Mouse (Mus musculus) neutrophil, adult 59 days (primary cell): ENCODE results near the gene Angel1. TPM values are rescaled to one million over a fixed set of nuclear protein-coding genes. Genes with fewer than 3 reads are reported as not detected.

ENCODE experiments used
- total RNA-seq, 2 experiments: library from RNA; stranded (reverse); gene quantifications; 1 replicate in 1 of 2; 2 replicates in 1 of 2; pipeline ENCODE4 v1.2.4; 2023

Angel1 gene
- 1 to 10 TPM in 1 of 2 experiments, under 1 TPM in 1; 0.29 to 1.6 TPM for total RNA-seq

DNA sequence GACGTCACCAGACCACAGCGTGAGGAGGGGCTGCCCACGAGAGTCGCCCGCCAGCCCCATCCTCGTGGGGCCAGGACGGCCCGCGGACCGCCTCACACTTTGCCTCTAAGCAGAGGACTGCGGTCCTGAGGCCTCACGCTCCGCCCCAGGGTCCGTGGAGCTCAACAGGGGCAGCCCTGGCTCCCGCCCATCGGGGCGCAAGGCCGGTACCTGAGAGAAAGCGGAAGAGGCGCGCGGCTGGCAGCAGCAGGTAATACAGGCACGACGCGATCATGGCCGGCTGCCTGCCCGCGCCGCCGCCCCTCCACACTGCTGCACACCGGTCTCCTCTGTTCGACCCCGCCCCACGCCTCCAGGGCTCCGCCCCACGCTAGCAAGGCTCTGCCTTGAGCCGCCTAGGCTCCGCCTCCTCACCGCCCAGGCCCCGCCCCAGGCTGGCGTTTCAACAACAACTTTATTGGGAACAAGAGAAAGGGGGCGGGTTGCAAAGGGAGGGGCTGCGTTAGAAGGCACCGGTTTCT is at the start of gene Angel1:
Gene Angel1 (minus strand): TSS at position 341 of the 521 bp plus-strand sequence.

GRCm38 (mm10) chr12:86734319-86734810 is 8.1 kb upstream of the Angel1 start, which contains the start of gene Lrrc74a:
Gene Lrrc74a (plus strand): TSS chr12:86734369.

GRCm38 (mm10) chr12:86678591-86679545 is 47.4 kb downstream of the Angel1 start, which contains the start of gene Vash1:
Gene Vash1 (plus strand): TSS chr12:86678700.

Other genes starting within 250 kb of the Angel1 start
- gene Vash1, start 47.8 kb downstream of the Angel1 start, total RNA-seq = under 1 TPM; 0.22 to 0.24 TPM
- gene Lrrc74a, start 7.9 kb upstream of the Angel1 start, total RNA-seq = not detected
- gene Irf2bpl, start 158.3 kb upstream of the Angel1 start, total RNA-seq = 1 to 10 TPM; 3.1 to 4.5 TPM
- 1 to 10 TPM; 9.0 to 10.0 TPM for gene Cipc, start 220.6 kb upstream of the Angel1 start, total RNA-seq